Mouse (Mus musculus) ES-E14 (cell line): ENCODE results near the gene Hist1h2bh.

Experiments
- MAFK ChIP-seq: IDR thresholded peaks from 2 replicates; pipeline ENCODE4 v1.6.1; 2014; ENCODE audit warnings: mild to moderate bottlenecking, low read depth, low read length, inconsistent platforms; ENCODE audit not compliant: insufficient read depth
- ZC3H11A ChIP-seq: IDR thresholded peaks from 2 replicates; pipeline ENCODE4 v1.6.1; 2012; ENCODE audit warnings: low read depth, mild to moderate bottlenecking, inconsistent platforms, low read length, borderline replicate concordance

GRCm38 (mm10) chr13:23505662-23506345 is 37.4 kb downstream of the Hist1h2bh start:
- TF ChIP-seq ZC3H11A = no peak
- no peak for TF ChIP-seq MAFK
